Mouse (Mus musculus) lung, postnatal 0 days (tissue): ENCODE measurements around the gene Tbc1d16. TPM values are rescaled to one million over a fixed set of nuclear protein-coding genes. Genes with fewer than 3 reads are reported as not detected.

Source experiments
- ATAC-seq: fragments of 200-750 bp; cut with Nextera tagmentation; 2 replicates; pipeline ENCODE4 v1.8.0; 2017; ENCODE audit warnings: moderate library complexity
- DNase-seq: peaks from one replicate; pipeline ENCODE4 v3.0.0-alpha.2; 2016; ENCODE audit warnings: low spot score
- H3K27ac ChIP-seq: fragments of 300-500 bp; sonication (generic); 2 replicates; pipeline ENCODE4 v1.5.1; 2014; ENCODE audit warnings: antibody characterized with exemption, mild to moderate bottlenecking, low read length, mixed read lengths
- H3K27me3 ChIP-seq: fragments of 300-500 bp; sonication (generic); replicated peaks from 2 replicates; pipeline ENCODE4 v1.6.1; 2014; ENCODE audit warnings: low read length, mixed read lengths; ENCODE audit not compliant: insufficient read depth
- H3K36me3 ChIP-seq: fragments of 300-500 bp; sonication (generic); 2 replicates; pipeline ENCODE4 v1.6.1; 2014; ENCODE audit warnings: low read length, mixed read lengths; ENCODE audit not compliant: insufficient read depth
- H3K4me1 ChIP-seq: fragments of 300-500 bp; sonication (generic); 2 replicates; pipeline ENCODE4 v1.6.1; 2014; ENCODE audit warnings: antibody characterized with exemption, low read depth, low read length, mixed read lengths; ENCODE audit not compliant: insufficient read depth
- H3K4me2 ChIP-seq: fragments of 300-500 bp; sonication (generic); replicated peaks from 2 replicates; pipeline ENCODE4 v1.6.1; 2014; ENCODE audit warnings: low read depth, mild to moderate bottlenecking, low read length, moderate library complexity, mixed read lengths
- H3K4me3 ChIP-seq: fragments of 300-500 bp; sonication (generic); 2 replicates; pipeline ENCODE4 v1.5.1; 2014; ENCODE audit warnings: low read depth, low read length
- H3K9ac ChIP-seq: fragments of 300-500 bp; sonication (generic); replicated peaks from 2 replicates; pipeline ENCODE4 v1.6.1; 2014; ENCODE audit warnings: low read depth, mild to moderate bottlenecking
- H3K9me3 ChIP-seq: fragments of 300-500 bp; sonication (generic); 2 replicates; pipeline ENCODE4 v1.6.1; 2016; ENCODE audit warnings: low read length, mixed read lengths
- CTCF ChIP-seq: IDR thresholded peaks from 2 replicates; pipeline ENCODE4 v1.5.1; 2016; ENCODE audit warnings: antibody characterized with exemption, mild to moderate bottlenecking
- EP300 ChIP-seq: IDR thresholded peaks from 2 replicates; pipeline ENCODE4 v1.6.1; 2016; ENCODE audit warnings: antibody characterized with exemption, mild to moderate bottlenecking, control low read depth
- WGBS: fragments of 180-500 bp; shearing (Covaris S2); extraction: QIAGEN DNeasy Blood & Tissue Kit; methylation state at CpG from one replicate; pipeline ENCODE4 v1.1.7; 2014; 5-methylcytosine and 5-hydroxymethylcytosine counted together
- polyA plus RNA-seq: library from polyadenylated mRNA; unstranded; fragments of >200 nt; fragmentation: Nextera tagmentation; extraction: Ambion mirVana; gene quantifications from 2 replicates; pipeline ENCODE4 v1.2.1, GENCODE M21; 2015

Gene Tbc1d16
- polyA plus RNA-seq, 1 experiment from 2014 or later = 11.9 TPM

GRCm38 (mm10) chr11:119123522-119124319, 104.6 kb downstream of the Tbc1d16 start:
- Histone ChIP-seq H3K27ac (no peak overlapping the region), H3K27me3 (no peaks in the 10 kb centered on the region), H3K4me1 (peaks cover 25% of the 10 kb centered on the region), H3K4me3 (no peak overlapping the region), H3K4me2 (no peak overlapping the region), H3K9me3 (no peaks in the 10 kb centered on the region), H3K9ac (no peak overlapping the region), H3K36me3 (no peaks in the 10 kb centered on the region)
- ATAC-seq (no peak), DNase-seq (peak; percentile 33)
- 50% methylated on average over 5 of the region's 5 CpGs for WGBS
- TF ChIP-seq CTCF = no peak

GRCm38 (mm10) chr11:119122396-119122795, 105.9 kb downstream of the Tbc1d16 start:
- ATAC-seq (no peak), DNase-seq (peak; percentile 18)
- Histone ChIP-seq H3K4me2 (no peak overlapping the region), H3K9me3 (no peaks in the 10 kb centered on the region), H3K4me1 (peaks cover 18% of the 10 kb centered on the region; the same call in 1 of the 2 replicates), H3K27me3 (no peaks in the 10 kb centered on the region), H3K36me3 (no peaks in the 10 kb centered on the region), H3K9ac (no peak overlapping the region), H3K27ac (no peak overlapping the region), H3K4me3 (no peak overlapping the region)
- no peak for TF ChIP-seq EP300
- no peak for TF ChIP-seq CTCF
- WGBS = 81% methylated on average over 5 of the region's 5 CpGs

GRCm38 (mm10) chr11:119118905-119119304, 109.4 kb downstream of the Tbc1d16 start:
- Histone ChIP-seq H3K36me3 (no peaks in the 10 kb centered on the region), H3K9ac (no peak overlapping the region), H3K4me2 (no peak overlapping the region), H3K9me3 (no peaks in the 10 kb centered on the region), H3K4me1 (no peaks in the 10 kb centered on the region), H3K27me3 (no peaks in the 10 kb centered on the region), H3K4me3 (no peak overlapping the region), H3K27ac (no peak overlapping the region)
- WGBS = 32% methylated on average over 7 of the region's 7 CpGs
- DNase-seq = no peak
- TF ChIP-seq CTCF (no peak), EP300 (no peak)
- no peak for ATAC-seq

GRCm38 (mm10) chr11:119117945-119118344, 110.4 kb downstream of the Tbc1d16 start:
- TF ChIP-seq EP300 (no peak), CTCF (no peak)
- Histone ChIP-seq H3K9ac (no peak overlapping the region), H3K36me3 (no peaks in the 10 kb centered on the region), H3K4me3 (no peak overlapping the region), H3K27me3 (no peaks in the 10 kb centered on the region), H3K4me1 (no peaks in the 10 kb centered on the region), H3K9me3 (no peaks in the 10 kb centered on the region), H3K27ac (no peak overlapping the region), H3K4me2 (no peak overlapping the region)
- ATAC-seq = no peak
- DNase-seq = no peak
- 60% methylated on average over 7 of the region's 7 CpGs for WGBS

- Histone ChIP-seq H3K4me3 (no peak overlapping the region), H3K36me3 (no peaks in the 10 kb centered on the region), H3K9me3 (no peaks in the 10 kb centered on the region), H3K9ac (no peak overlapping the region), H3K4me1 (no peaks in the 10 kb centered on the region), H3K27me3 (no peaks in the 10 kb centered on the region), H3K27ac (no peak overlapping the region), H3K4me2 (no peak overlapping the region)
- TF ChIP-seq CTCF = no peak
- no peak for TF ChIP-seq EP300
- 61% methylated on average over 4 of the region's 4 CpGs for WGBS
- ATAC-seq = no peak
- DNase-seq = no peak
Measured at GRCm38 (mm10) chr11:119116992-119117391, 111.3 kb downstream of the Tbc1d16 start.

GRCm38 (mm10) chr11:119112721-119113120, 115.6 kb downstream of the Tbc1d16 start:
- no peaks in the 10 kb centered on the region for H3K36me3 ChIP-seq
- TF ChIP-seq EP300 (no peak), CTCF (no peak)
- DNase-seq = no peak
- no peak for ATAC-seq
- no peak overlapping the region for H3K4me3 ChIP-seq
- no peak overlapping the region for H3K9ac ChIP-seq
- no peaks in the 10 kb centered on the region for H3K4me1 ChIP-seq
- H3K4me2 ChIP-seq = no peak overlapping the region
- H3K9me3 ChIP-seq = no peaks in the 10 kb centered on the region
- no peaks in the 10 kb centered on the region for H3K27me3 ChIP-seq
- no peak overlapping the region for H3K27ac ChIP-seq
